Mouse (Mus musculus) cerebellum, adult 2 months (tissue): ENCODE measurements around the gene Rps16. TPM values are rescaled to one million over a fixed set of nuclear protein-coding genes. Genes with fewer than 3 reads are reported as not detected.

Source experiments
- DNase-seq, 2 experiments: peaks; one replicate each; pipeline ENCODE4 v3.0.0; 2021
- H3K27ac ChIP-seq: fragments of 200-500 bp; 2 replicates; pipeline ENCODE4 v1.5.1; 2012; ENCODE audit warnings: low read length, control low read depth, inconsistent platforms; ENCODE audit not compliant: insufficient read depth
- H3K27me3 ChIP-seq: fragments of 200-500 bp; 2 replicates; pipeline ENCODE4 v1.6.1; 2012; ENCODE audit warnings: inconsistent platforms, mild to moderate bottlenecking, low read length, moderate library complexity; ENCODE audit not compliant: control insufficient read depth, insufficient read depth
- H3K4me1 ChIP-seq: fragments of 200-500 bp; 2 replicates; pipeline ENCODE4 v1.6.1; 2011; ENCODE audit warnings: low read length; ENCODE audit not compliant: control insufficient read depth, insufficient read depth
- H3K4me3 ChIP-seq: fragments of 200-500 bp; replicated peaks from 2 replicates; pipeline ENCODE3; 2011; ENCODE audit warnings: mild to moderate bottlenecking, low read depth, low read length, control low read depth; ENCODE audit not compliant: insufficient read depth
- CTCF ChIP-seq: fragments of 200-500 bp; IDR thresholded peaks from 2 replicates; pipeline ENCODE4 v1.5.1; 2011; ENCODE audit warnings: low read depth, mild to moderate bottlenecking, control low read depth, low read length, moderate library complexity, borderline replicate concordance; ENCODE audit not compliant: insufficient read depth
- POLR2A ChIP-seq: fragments of 200-500 bp; IDR thresholded peaks from 2 replicates; pipeline ENCODE4 v1.6.1; 2011; ENCODE audit warnings: low read length, control low read depth, borderline replicate concordance; ENCODE audit not compliant: insufficient read depth
- WGBS: fragments of 180-500 bp; shearing (Covaris S2); methylation state at CpG from one replicate; pipeline ENCODE4 v1.1.7; 2018; 5-methylcytosine and 5-hydroxymethylcytosine counted together
- polyA plus RNA-seq: library from polyadenylated mRNA; depleted of rRNA; stranded (reverse); fragments of >200 nt; gene quantifications from 2 replicates; pipeline ENCODE4 v1.2.3, GENCODE M21; 2012

The Rps16 gene
- polyA plus RNA-seq, 1 experiment: 510 TPM

DNA sequence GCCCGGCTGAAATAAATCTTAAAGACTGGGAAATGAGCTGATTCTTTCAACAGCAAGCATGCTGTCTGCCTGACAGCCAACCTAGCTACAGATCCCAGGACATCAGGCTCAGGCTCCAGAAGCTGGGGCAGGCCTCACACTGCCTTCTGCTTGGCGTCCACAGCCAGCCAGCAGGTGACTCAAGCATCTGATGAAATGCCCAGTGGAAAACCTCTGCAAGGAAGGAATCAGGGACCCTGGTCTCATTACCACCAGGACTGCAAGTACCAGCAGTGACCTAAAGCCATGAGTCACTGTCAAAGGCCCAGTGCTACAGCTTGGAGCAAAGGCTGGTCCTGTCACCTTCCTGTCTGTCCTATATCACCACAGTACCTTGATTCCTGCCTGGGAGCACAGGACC, 15.0 kb upstream of the Rps16 start:
- DNase-seq: no peak
- Histone ChIP-seq H3K27me3 (no peaks in the 10 kb centered on the region), H3K27ac (no peak overlapping the region), H3K4me1 (peaks cover 10% of the 10 kb centered on the region), H3K4me3 (no peak overlapping the region)
- TF ChIP-seq CTCF: no peak
- no peak for TF ChIP-seq POLR2A
- WGBS: 82% methylated on average over 2 of the region's 2 CpGs

- Histone ChIP-seq H3K27ac (peak within 1 kb of the TSS; percentile 52; the same call in 1 of the 2 replicates), H3K27me3 (no peaks in the 10 kb centered on the region), H3K4me3 (peak within 1 kb of the TSS; percentile 90), H3K4me1 (peaks cover 10% of the 10 kb centered on the region)
- under 1% methylated on average over 77 of the region's 77 CpGs for WGBS
- TF ChIP-seq CTCF (no peak), POLR2A (peak; percentile 94)
- peak; percentile 96 to 98 for DNase-seq
Measured at GRCm38 (mm10) chr7:28338108-28338998, 12.1 kb upstream of the Rps16 start, which contains the start of gene Supt5. Gene Supt5, minus strand, starts transcription at chr7:28338746.

- Histone ChIP-seq H3K4me1 (peaks cover 7% of the 10 kb centered on the region), H3K27ac (no peak overlapping the region; the same call in 1 of the 2 replicates), H3K4me3 (no peak overlapping the region), H3K27me3 (no peaks in the 10 kb centered on the region)
- WGBS: 58% methylated on average over 19 of the region's 19 CpGs
- peak; percentile 38 to 47 for DNase-seq
- no peak for TF ChIP-seq POLR2A
- TF ChIP-seq CTCF: no peak
Measured at GRCm38 (mm10) chr7:28339213-28339917, 11.1 kb upstream of the Rps16 start.

GRCm38 (mm10) chr7:28341381-28341780, 9.1 kb upstream of the Rps16 start:
- 53% methylated on average over 7 of the region's 7 CpGs for WGBS

DNA sequence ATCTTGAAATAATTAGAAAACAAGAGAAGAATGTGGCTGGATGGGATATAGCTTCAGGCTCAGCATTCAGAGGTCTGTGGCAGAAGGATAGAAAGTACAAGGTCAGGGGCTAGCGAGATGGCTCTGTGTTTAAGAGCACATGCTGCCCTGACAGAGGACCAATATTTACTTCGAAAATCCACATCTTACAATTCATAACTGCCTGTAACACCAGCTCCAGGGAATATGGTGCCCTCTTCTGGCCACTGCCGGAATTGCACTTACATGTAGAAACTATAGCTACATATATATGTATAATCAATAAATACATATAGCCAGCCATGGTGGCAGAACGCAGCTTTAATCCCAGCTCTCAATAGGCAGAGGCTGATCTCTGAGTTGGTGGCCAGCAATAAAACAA, 5.8 kb upstream of the Rps16 start:
- H3K4me3 ChIP-seq: no peak overlapping the region
- no peak overlapping the region for H3K27ac ChIP-seq
- TF ChIP-seq CTCF: peak; percentile 76
- TF ChIP-seq POLR2A: no peak
- H3K4me1 ChIP-seq: no peaks in the 10 kb centered on the region
- peak; percentile 43 to 71 for DNase-seq
- H3K27me3 ChIP-seq: no peaks in the 10 kb centered on the region
- WGBS: under 1% methylated on average over 4 of the region's 4 CpGs

More at GRCm38 (mm10) chr7:28341381-28341780, 9.1 kb upstream of the Rps16 start:
- no peaks in the 10 kb centered on the region for H3K4me1 ChIP-seq
- no peak for TF ChIP-seq POLR2A
- no peak for TF ChIP-seq CTCF
- no peak overlapping the region for H3K27ac ChIP-seq
- no peak overlapping the region for H3K4me3 ChIP-seq
- DNase-seq: no peak
- H3K27me3 ChIP-seq: no peaks in the 10 kb centered on the region

GRCm38 (mm10) chr7:28347746-28348145, 2.7 kb upstream of the Rps16 start:
- no peaks in the 10 kb centered on the region for H3K27me3 ChIP-seq
- H3K4me3 ChIP-seq: no peak overlapping the region
- 66% methylated on average over 3 of the region's 3 CpGs for WGBS
- no peak for DNase-seq
- H3K27ac ChIP-seq: no peak overlapping the region
- TF ChIP-seq POLR2A (no peak), CTCF (no peak)
- H3K4me1 ChIP-seq: peaks cover 5% of the 10 kb centered on the region; the same call in 1 of the 2 replicates

- TF ChIP-seq POLR2A (no peak), CTCF (no peak)
- no peak overlapping the region for H3K4me3 ChIP-seq
- WGBS: 61% methylated on average over 7 of the region's 7 CpGs
- no peak for DNase-seq
- no peaks in the 10 kb centered on the region for H3K27me3 ChIP-seq
- H3K27ac ChIP-seq: no peak overlapping the region
- H3K4me1 ChIP-seq: peaks cover 5% of the 10 kb centered on the region; the same call in 1 of the 2 replicates
Measured at GRCm38 (mm10) chr7:28348601-28349000, 1.9 kb upstream of the Rps16 start.
